ENCODE assay signal across 19 mouse cellular contexts in genomic region chr8:111772083-111772482, GRCm38 (mm10). TPM values are rescaled to one million over a fixed set of nuclear protein-coding genes. Genes with fewer than 3 reads are reported as not detected.
DNase-seq lines count a peak whose midpoint lies in the region; ATAC-seq lines count a peak whose summit lies in the region.
"Had no signal": no experiment of that assay in that cellular context is flagged by ENCODE, and none has a peak within 500 bp of the region (broad histone marks: within the 10 kb centered on the region; RNA-seq: fewer than 3 reads in every experiment).

No protein-coding gene starts in this region.

- peak; percentile 34 for DNase-seq in cerebellum, adult 9-11 months
- no peak for DNase-seq in cerebellum, adult 9-10 months
- DNase-seq in heart, adult 8-10 months (ENCODE audit: low spot score), result no peak
- DNase-seq in adrenal gland, postnatal 14 days, result peak; percentile 50
- DNase-seq in thymus, postnatal 36 days, result no peak
- DNase-seq: embryo, embryonic 11 days; kidney, adult 8-10 months had no signal

- ATAC-seq in heart, embryonic 13.5 days (ENCODE audit: extremely low read depth, insufficient number of reproducible peaks, low FRiP score, low TSS enrichment), result no peak
- ATAC-seq: activated CD4-positive, CD25-positive, alpha-beta regulatory T cell, adult 4 months; intestine, embryonic 15.5 days; Patski had no signal

- WGBS in heart, embryonic 13.5 days, result 81% methylated on average over 9 of the region's 9 CpGs

- no peaks in the 10 kb centered on the region for H3K9me3 ChIP-seq in heart, embryonic 13.5 days
- H3K9me3 ChIP-seq: embryonic facial prominence, embryonic 15.5 days; forebrain, embryonic 10.5 days; hindbrain, embryonic 10.5 days; intestine, embryonic 15.5 days had no signal

- no peaks in the 10 kb centered on the region for H3K27me3 ChIP-seq in heart, embryonic 13.5 days (replicated peaks)
- H3K27me3 ChIP-seq: CH12.LX; embryonic facial prominence, embryonic 15.5 days; intestine, embryonic 15.5 days; Patski had no signal

- peaks cover 51% of the 10 kb centered on the region for H3K36me3 ChIP-seq in heart, embryonic 13.5 days

- no peak overlapping the region for H3K4me2 ChIP-seq in heart, embryonic 13.5 days
- H3K4me2 ChIP-seq: embryonic facial prominence, embryonic 15.5 days; hindbrain, embryonic 14.5 days; intestine, embryonic 15.5 days had no signal

- no peak overlapping the region for H3K4me3 ChIP-seq in heart, embryonic 13.5 days
- H3K4me3 ChIP-seq: embryonic facial prominence, embryonic 15.5 days; erythroblast, embryonic 14.5 days; forebrain, embryonic 10.5 days; heart, adult 2 months; hindbrain, embryonic 10.5 days; intestine, embryonic 15.5 days had no signal

- peaks cover 53% of the 10 kb centered on the region for H3K4me1 ChIP-seq in heart, embryonic 13.5 days

- H3K27ac ChIP-seq in heart, embryonic 13.5 days (replicated peaks), result peak overlapping the region; percentile 45
- H3K27ac ChIP-seq: embryonic facial prominence, embryonic 15.5 days; forebrain, embryonic 10.5 days; heart, adult 2 months; hindbrain, embryonic 10.5 days; hindbrain, embryonic 14.5 days; intestine, embryonic 15.5 days had no signal

- no peak overlapping the region for H3K9ac ChIP-seq in heart, embryonic 13.5 days
- H3K9ac ChIP-seq: embryonic facial prominence, embryonic 15.5 days; hindbrain, embryonic 14.5 days; intestine, embryonic 15.5 days had no signal

RNA-seq across cellular contexts. Expression of gene Bcar1, which starts 28.5 kb away (rescaled TPM):
- polyA plus RNA-seq in heart, embryonic 13.5 days (2015; fragmentation: Nextera tagmentation; extraction: Ambion mirVana), result 40.2 and 43.4 TPM in 2 replicates
- total RNA-seq in heart, adult 8-10 months (2022), result 10 to 100 TPM; 18.5 to 21.8 (median 19.5) TPM
- total RNA-seq in adrenal gland, postnatal 14 days (2021), result 59.6 and 67.1 TPM in 2 replicates
- total RNA-seq: common myeloid progenitor, adult 5-6 weeks had no signal

Comparison
In these comparisons a context has a peak if more than half of its experiments do, and no peak if none do; other contexts are left out.
1. DNase-seq: peak in cerebellum, adult 9-11 months (single experiment) and adrenal gland, postnatal 14 days (single experiment); none in cerebellum, adult 9-10 months (single experiment), heart, adult 8-10 months (single experiment) and thymus, postnatal 36 days (0 of 2).